Mouse (Mus musculus): ENCODE data around the gene Actg1.

Actg1 gene

GRCm38 (mm10) chr11:120347791-120348683, at the start of gene Actg1:
Gene Actg1 (minus strand): TSS chr11:120348542.
- peak; percentile 35 to 85 for DNase-seq (ENCODE audit: low spot score in 2 of 2)

DNA sequence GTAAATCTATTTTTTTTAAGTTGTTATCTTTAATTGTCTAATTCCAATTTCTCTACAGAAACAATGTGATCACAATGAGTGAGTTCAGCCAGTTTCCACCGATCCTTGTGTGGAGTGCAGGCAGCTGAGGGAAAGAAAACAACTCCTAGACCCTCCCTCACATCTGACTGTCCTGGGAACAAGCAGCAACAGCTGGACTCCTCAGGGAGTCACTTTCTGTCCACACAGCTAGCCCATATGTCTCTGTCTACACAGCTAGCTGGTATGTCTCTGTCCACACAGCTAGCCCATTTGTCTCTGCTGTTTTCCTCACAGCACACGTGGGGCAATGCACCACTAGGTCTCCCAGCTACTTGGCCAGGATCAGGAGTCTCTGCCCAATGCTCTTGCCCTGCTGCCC, 49.3 kb upstream of the Actg1 start:
- DNase-seq (ENCODE audit: low spot score in 2 of 2), result no peak

- DNase-seq (ENCODE audit: low spot score in 2 of 2), result no peak
These were observed 47.3 kb upstream of the Actg1 start for GRCm38 (mm10) chr11:120395661-120396060.

DNA sequence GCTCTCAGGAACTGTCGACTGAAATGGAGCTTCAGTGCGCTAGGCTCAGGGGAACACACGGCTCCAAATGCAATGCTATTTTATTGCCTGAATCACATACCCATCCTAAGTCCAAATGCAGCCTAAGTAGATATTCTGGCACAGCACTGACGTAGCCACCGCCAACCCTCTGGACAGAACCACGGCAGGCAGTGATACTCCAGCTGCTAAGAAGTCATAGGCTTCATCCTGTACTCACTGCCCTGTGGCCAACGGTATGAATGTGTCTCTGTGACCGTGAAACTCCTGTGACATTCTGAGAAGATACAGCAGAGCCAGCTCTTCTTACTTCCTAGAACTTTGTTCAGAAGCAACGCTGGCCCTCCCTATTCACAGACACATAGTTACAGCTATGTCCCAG, 40.2 kb upstream of the Actg1 start:
- no peak for DNase-seq (ENCODE audit: low spot score in 2 of 2)

DNA sequence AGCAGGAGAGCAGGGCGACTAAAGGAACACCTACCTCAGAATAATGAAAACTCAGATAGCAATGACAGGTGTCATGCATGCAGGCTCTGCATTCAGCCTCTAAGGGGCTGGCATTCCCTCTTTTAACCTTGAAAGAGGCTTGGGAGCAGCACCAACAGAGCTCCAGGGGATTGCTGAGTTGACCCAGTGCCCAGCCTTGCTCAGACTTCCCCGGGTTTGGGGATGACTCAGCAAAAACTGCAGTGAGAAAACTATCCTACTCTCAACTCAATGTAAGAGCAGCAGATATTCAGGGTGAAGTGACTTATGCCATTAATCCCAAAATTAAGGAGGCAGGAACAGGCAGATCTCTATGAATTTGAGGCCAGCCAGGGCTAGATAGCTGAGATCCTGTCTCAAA, 38.8 kb upstream of the Actg1 start:
- no peak for DNase-seq (ENCODE audit: low spot score in 2 of 2)

GRCm38 (mm10) chr11:120386632-120387031, 38.3 kb upstream of the Actg1 start:
- DNase-seq (ENCODE audit: low spot score in 2 of 2), result no peak

- DNase-seq (ENCODE audit: low spot score in 2 of 2), result no peak
These were observed 34.2 kb upstream of the Actg1 start for GRCm38 (mm10) chr11:120382509-120382908.

DNA sequence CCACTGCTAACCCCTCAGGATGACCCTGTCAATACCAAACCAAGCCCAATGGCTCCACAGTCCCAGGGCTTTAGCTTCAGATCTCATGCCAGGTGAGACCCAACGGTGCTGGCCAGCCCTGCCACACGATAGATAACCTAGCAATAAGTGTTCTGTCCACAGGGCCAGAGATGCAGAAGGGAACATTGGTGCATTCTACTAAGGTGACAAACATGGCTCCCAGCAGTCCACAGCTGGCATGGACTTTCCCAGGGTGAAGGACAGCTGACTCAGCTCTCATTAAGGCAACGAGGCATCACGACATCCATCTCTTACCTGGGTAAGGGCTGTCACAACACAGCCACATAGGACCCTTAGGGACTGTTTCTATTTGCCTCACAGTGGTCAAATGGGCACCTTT, 32.8 kb upstream of the Actg1 start:
- DNase-seq (ENCODE audit: low spot score in 2 of 2), result no peak

- no peak for DNase-seq (ENCODE audit: low spot score in 2 of 2)
These were observed 31.9 kb upstream of the Actg1 start for GRCm38 (mm10) chr11:120380271-120380670.

- DNase-seq (ENCODE audit: low spot score in 2 of 2), result peak; percentile 80 to 86
These were observed 30.5 kb upstream of the Actg1 start, which contains the start of gene Faap100 for GRCm38 (mm10) chr11:120378611-120379540. Gene Faap100 (minus strand): TSS chr11:120378764.

GRCm38 (mm10) chr11:120378031-120378610, 29.8 kb upstream of the Actg1 start:
- DNase-seq (ENCODE audit: low spot score in 2 of 2), result peak in 1 of 2 experiments; percentile 64

- no peak for DNase-seq (ENCODE audit: low spot score in 2 of 2)
These were observed 29.0 kb upstream of the Actg1 start for GRCm38 (mm10) chr11:120377337-120377736.

- no peak for DNase-seq (ENCODE audit: low spot score in 2 of 2)
These were observed 28.2 kb upstream of the Actg1 start for GRCm38 (mm10) chr11:120376302-120377160.

- DNase-seq (ENCODE audit: low spot score in 2 of 2), result no peak
These were observed 27.0 kb upstream of the Actg1 start for GRCm38 (mm10) chr11:120375324-120375723.

DNA sequence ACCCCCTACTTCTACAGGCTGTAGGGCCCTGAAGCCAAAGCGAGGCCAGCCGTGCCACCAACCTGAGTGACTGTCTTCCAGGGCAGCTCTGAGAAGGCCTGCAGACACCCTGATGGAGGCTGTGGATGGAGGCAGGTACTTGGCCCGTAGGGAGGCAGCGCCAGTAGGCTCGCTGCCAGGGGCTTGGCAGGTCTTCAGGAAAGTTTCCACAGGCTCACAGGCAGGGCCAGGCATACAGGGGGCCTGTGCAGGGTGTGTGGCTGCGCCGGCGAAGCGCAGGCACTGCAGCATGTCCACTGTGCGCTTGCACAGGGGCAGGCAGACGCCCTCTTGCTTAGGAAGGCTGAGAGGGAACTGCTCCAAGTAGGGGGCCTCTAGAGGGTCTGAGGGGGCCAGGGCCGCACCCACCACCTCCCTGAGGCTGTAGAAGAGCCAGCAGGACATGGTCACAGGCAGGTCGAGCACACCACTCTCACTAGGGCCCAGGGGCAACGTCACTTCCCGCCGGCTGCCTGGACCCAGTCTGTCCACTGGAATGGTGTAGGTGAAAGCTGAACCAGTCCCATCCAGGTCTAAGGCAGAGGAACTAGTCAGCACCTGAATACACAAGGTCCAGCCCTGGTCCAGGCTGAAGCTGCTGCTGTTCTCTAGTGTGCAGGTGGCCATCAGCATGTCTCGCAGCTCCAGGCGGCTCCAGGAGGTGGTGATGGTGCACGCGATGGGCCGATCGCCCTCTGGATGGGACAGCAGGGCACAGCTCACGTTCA, 25.7 kb upstream of the Actg1 start:
- no peak for DNase-seq (ENCODE audit: low spot score in 2 of 2)

- no peak for DNase-seq (ENCODE audit: low spot score in 2 of 2)
These were observed 24.7 kb upstream of the Actg1 start for GRCm38 (mm10) chr11:120373025-120373424.

DNA sequence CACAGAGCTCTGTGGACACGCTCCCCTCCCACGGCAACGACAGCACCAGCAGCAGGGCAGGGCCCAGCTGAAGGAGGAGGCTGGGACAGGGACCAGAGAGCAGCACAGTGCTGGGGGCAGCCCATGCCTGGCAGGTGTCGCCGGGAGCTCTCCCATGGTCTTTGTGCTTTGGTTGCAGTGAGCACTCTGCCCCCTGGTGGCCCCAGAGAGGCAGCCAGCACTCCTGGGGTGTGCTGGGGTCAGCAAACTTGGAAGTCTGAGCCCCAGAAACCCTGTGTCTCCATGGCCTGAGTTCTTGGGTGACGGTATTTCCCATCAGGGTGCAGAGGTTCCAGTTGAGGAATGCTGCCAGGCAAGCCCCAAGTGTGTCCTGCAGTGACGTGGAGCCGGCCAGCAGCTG, 21.3 kb upstream of the Actg1 start:
- DNase-seq (ENCODE audit: low spot score in 2 of 2), result no peak

- DNase-seq (ENCODE audit: low spot score in 2 of 2), result no peak
These were observed 18.2 kb upstream of the Actg1 start for GRCm38 (mm10) chr11:120366443-120367027.

DNA sequence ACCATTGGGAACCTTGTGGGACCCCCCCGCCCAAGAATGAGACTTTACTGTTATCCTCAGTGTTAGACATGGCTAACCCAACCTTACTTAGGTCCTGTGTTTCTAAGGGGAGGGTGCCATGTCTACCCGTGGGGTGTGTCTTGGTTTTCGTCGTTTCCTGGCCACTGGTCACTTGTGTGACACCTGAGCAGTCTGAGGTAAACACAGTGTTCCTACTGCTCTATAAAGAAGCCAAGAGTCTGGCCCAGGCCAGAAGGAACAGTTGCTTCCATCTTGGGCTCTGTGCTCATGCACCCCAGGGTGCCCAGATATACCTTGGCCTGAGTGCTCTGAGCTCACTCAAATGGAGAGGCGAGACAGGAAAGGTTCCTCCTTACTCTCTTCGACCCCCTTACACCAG, 14.5 kb upstream of the Actg1 start:
- DNase-seq (ENCODE audit: low spot score in 2 of 2), result no peak

DNA sequence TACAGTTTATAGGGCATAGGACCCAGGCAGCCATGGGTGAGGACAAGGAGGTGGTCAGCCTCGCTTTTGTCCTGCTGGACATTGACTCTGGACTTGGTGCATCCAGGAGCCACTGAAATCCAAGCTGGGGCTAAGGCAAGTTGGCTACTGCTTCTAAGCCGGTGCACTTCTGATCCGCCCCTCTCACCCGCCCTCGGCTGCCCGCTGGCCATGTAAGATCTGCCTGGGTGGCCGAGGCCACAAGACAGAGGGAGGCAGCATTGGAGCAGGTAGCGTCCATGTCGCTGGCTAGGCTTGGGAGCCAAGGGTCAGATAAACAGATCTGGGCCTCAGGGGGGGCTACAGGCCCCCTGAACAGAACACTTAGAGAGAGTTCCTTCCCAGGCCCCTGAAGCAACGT, 13.0 kb upstream of the Actg1 start, which contains the start of gene Fscn2:
Fscn2 (plus strand) TSS at position 240 of the 400 bp plus-strand sequence.
- DNase-seq (ENCODE audit: low spot score in 2 of 2), result no peak
